Mouse (Mus musculus): ENCODE data around the gene Mbnl2. TPM values are rescaled to one million over a fixed set of nuclear protein-coding genes. Genes with fewer than 3 reads are reported as not detected.

Mbnl2 gene
- 100 to 1,000 TPM; 126 to 132 TPM for total RNA-seq (2021)
- long read RNA-seq, full-length matches to known transcripts, result 24 of 48 reads
- long read RNA-seq, partial matches to known transcripts, result 8 of 48 reads
- long read RNA-seq, other reads (novel, unspliced or antisense), result 16 of 48 reads

GRCm38 (mm10) chr14:120275246-120276238, at the start of gene Mbnl2:
Gene Mbnl2, plus strand, starts transcription at chr14:120275669.
- peak; percentile 91 to 95 for DNase-seq (ENCODE audit: low spot score in 2 of 2)

- no peak for DNase-seq (ENCODE audit: low spot score in 2 of 2)
Observed at GRCm38 (mm10) chr14:120232076-120232496, 43.4 kb upstream of the Mbnl2 start.

GRCm38 (mm10) chr14:120235610-120236009, 39.9 kb upstream of the Mbnl2 start:
- no peak for DNase-seq (ENCODE audit: low spot score in 2 of 2)

GRCm38 (mm10) chr14:120238501-120238900, 37.0 kb upstream of the Mbnl2 start:
- no peak for DNase-seq (ENCODE audit: low spot score in 2 of 2)

GRCm38 (mm10) chr14:120240209-120240608, 35.3 kb upstream of the Mbnl2 start:
- DNase-seq (ENCODE audit: low spot score in 2 of 2), result no peak

GRCm38 (mm10) chr14:120242711-120243110, 32.8 kb upstream of the Mbnl2 start:
- DNase-seq (ENCODE audit: low spot score in 2 of 2), result no peak

GRCm38 (mm10) chr14:120245081-120245705, 30.3 kb upstream of the Mbnl2 start:
- no peak for DNase-seq (ENCODE audit: low spot score in 2 of 2)

GRCm38 (mm10) chr14:120253331-120253730, 22.1 kb upstream of the Mbnl2 start:
- no peak for DNase-seq (ENCODE audit: low spot score in 2 of 2)

GRCm38 (mm10) chr14:120256146-120256545, 19.3 kb upstream of the Mbnl2 start:
- DNase-seq (ENCODE audit: low spot score in 2 of 2), result no peak

GRCm38 (mm10) chr14:120256623-120257384, 18.7 kb upstream of the Mbnl2 start:
- DNase-seq (ENCODE audit: low spot score in 2 of 2), result no peak

GRCm38 (mm10) chr14:120257483-120257882, 18.0 kb upstream of the Mbnl2 start:
- DNase-seq (ENCODE audit: low spot score in 2 of 2), result no peak

GRCm38 (mm10) chr14:120259426-120259825, 16.0 kb upstream of the Mbnl2 start:
- no peak for DNase-seq (ENCODE audit: low spot score in 2 of 2)

- no peak for DNase-seq (ENCODE audit: low spot score in 2 of 2)
Observed at GRCm38 (mm10) chr14:120261606-120262005, 13.9 kb upstream of the Mbnl2 start.

- DNase-seq (ENCODE audit: low spot score in 2 of 2), result no peak
Observed at GRCm38 (mm10) chr14:120262660-120263379, 12.6 kb upstream of the Mbnl2 start.

GRCm38 (mm10) chr14:120263380-120264135, 11.9 kb upstream of the Mbnl2 start:
- DNase-seq (ENCODE audit: low spot score in 2 of 2), result peak; percentile 54 to 55

GRCm38 (mm10) chr14:120265886-120266285, 9.6 kb upstream of the Mbnl2 start:
- no peak for DNase-seq (ENCODE audit: low spot score in 2 of 2)

GRCm38 (mm10) chr14:120267130-120267529, 8.3 kb upstream of the Mbnl2 start:
- DNase-seq (ENCODE audit: low spot score in 2 of 2), result no peak

GRCm38 (mm10) chr14:120270031-120270430, 5.4 kb upstream of the Mbnl2 start:
- DNase-seq (ENCODE audit: low spot score in 2 of 2), result no peak

GRCm38 (mm10) chr14:120270633-120271032, 4.8 kb upstream of the Mbnl2 start:
- DNase-seq (ENCODE audit: low spot score in 2 of 2), result no peak

GRCm38 (mm10) chr14:120271096-120271495, 4.4 kb upstream of the Mbnl2 start:
- no peak for DNase-seq (ENCODE audit: low spot score in 2 of 2)

All from layer of hippocampus, postnatal 10 days (tissue).